Mouse (Mus musculus) ovary, postnatal 10 days (tissue): ENCODE measurements at regions not wholly inside any gene's neighbourhood (a gene's known extent, or its start where the extent isn't known, plus 50 kb on each side); places are given as distances from the start of the nearest gene placed in this dataset.

Experiments
- DNase-seq: peaks from one replicate; pipeline ENCODE4 v3.0.0; 2022; ENCODE audit warnings: low spot score

DNA sequence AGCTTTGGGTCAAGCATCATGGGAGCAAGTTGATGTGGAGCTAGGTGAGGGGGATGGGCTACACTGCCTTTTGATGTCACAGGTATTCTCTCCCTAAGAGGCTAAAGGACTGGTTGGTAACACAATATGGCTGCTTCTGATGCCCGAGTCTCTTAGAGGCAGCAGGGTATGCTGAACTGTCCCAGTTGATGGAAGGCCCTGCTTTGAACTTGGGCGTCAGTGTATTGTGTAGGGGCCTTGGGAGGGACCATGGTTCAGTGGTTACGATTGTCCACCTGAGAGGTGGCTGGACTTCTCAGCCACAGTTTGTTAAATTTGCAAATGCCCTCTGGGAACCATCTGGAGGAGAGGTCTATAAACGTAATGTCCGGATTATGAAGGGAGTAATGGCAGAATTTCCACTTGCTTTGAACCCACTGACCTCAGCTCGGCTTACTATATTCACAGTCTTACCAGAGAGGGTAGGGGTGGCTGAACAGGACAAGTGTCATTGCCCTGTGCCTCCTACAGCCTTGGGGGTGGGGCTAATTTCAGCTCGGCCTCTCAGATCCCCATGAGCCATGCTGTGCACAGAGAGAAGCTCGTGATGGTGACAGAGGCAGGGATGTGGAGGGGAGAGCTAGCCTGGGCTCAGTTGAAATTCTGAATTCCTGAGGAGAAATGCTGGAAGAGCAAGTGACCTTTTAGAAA, 442.6 kb upstream of the Mgmt start:
- DNase-seq, result no peak

DNA sequence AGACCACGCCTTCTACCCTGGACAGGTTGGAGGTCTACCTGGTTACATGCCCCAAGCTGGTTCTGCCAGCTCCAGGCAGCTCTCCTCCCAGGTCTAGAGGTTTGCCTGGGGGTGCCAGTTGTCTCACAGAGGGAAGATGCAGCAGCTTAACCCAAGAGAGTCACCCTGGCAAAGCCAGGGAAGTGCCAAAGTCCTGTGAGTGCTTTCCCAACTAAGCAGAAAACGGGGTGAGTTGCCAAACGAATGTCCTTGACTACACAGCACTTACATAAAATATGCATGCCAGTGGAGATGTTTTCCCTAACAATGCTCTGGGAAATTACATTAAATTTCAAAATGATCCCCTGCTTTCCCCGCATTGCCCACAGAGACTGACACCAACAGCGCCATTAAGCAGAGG, 441.9 kb upstream of the Mgmt start:
- no peak for DNase-seq

DNA sequence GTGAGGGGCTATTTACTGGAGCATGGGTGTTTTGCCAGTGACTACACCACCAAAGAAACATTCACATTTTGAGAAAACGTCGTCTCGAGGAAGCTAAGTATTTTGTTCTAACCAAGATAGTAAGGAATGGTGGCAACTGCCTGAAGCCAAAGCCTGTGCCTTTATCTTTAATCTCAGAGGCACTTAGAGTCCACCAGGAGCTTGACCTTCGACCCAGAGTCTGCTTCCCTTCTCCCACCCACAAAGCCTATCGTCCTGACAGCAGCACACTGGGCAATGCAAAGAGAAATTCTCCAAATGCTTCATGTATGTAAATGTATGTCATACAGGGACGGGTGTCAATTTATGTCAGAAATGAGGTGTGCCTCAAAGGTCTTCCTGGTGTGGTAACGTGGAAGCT, 437.2 kb upstream of the Mgmt start:
- DNase-seq, result no peak

DNA sequence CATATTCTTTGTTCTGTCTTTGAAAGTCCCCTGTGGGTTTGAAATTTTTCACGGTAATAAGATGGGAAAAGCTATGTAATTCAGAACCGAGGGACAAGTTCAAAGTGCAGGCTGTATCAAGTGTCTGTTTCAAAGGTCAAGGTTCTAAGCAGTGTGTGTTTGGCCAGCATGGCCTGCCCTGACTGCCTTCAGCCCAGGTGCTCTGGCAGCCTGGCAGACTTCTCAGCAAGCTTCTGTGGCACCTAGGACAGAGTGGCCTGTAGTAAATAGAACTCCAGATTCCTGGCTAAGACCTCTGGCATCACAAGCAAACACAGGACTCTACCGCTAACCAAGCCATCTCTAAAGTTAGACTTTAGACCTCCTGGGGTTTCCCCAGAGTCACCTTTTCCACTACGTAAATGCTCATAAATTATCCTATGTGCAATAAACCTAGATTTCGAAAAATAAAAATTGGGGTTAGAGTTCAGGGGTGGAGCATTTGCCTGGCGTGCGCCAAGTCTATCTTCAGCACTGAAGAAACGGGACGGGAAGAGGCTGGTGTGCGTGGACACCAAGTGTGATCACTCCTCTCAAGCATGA, 436.5 kb upstream of the Mgmt start:
- no peak for DNase-seq

DNA sequence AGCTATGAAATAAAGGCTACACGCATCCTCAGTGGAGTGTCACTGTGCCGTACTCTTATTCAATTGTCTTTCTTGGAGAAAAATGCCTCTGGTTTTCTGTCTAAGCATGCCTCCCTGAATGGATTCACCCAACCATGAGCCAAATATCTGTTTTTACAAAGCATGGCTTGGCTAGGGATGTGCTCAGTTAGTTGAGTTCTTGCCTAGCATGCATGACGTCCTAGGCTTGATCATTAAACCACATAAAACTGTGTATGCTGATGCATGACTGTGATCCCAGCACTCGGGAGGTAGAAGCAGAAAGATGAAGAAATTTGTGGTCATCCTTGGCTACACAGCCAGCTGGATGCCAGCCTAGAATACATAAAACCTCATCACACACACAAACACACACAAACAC, 417.3 kb upstream of the Mgmt start:
- no peak for DNase-seq

DNA sequence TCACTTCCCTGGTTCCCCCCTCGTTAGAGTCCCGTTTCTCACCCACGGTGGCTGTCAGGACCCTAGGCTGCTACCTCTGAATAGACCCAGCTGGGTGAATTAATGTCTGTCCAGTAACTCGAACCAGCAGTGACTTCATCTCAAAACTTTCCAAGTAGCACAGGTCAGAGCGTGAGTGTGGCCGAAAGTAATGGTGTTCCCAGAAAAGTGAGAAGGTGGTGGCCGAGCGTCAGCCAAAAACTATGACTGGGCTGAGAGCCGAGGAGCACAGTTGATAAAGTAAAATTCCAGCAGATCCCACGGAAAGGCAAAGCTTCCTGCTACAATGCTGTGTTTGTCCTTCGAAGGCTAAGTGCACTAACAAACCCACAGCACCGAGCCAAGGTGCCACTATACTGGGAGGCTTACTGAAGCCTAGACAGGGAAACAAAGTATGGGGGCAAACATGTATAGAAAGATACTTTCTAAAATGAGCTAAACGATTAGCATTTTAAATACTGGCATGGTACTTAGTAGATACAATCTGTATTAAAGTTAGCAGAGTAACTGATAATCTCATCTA, 413.7 kb upstream of the Mgmt start:
- no peak for DNase-seq

DNA sequence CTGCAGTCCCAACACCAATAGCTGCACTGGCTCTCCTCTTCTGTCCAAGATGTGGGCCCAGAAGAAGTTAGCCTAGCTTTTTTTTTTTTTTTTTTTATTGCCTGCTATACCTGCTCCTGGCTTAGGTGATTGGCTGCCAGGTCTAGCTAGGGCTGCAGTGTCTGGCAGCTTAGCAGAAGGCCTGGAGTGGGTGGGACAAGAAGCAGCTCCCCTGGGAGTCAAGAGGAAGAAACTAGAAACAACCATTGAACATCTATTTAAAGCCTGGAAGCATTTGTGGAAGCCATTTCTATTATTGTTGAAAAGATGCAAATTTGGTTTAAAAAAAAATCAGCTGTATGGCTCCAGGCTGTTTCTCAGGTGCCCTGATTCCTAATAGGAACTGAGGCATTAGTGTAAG, 411.2 kb upstream of the Mgmt start:
- no peak for DNase-seq

DNA sequence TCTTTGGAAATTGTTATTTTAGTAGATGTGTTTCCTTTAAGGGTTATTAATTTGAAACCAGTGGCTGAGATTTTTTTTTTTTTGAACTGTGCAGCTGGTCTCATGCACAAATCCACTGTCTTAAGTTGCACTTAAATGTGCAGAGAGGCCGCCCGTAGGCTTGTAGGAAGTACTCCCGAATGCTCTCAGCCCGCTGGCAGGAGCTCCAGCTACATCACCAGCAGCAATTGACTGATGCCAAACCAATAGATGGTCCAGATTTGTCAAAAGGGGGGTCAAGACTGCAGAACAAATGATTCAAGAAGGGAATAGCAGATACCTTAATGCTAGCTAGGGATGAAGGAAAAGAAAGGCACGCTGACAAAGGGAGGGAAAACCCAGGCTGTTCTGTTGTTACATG, 406.9 kb upstream of the Mgmt start:
- DNase-seq, result no peak

DNA sequence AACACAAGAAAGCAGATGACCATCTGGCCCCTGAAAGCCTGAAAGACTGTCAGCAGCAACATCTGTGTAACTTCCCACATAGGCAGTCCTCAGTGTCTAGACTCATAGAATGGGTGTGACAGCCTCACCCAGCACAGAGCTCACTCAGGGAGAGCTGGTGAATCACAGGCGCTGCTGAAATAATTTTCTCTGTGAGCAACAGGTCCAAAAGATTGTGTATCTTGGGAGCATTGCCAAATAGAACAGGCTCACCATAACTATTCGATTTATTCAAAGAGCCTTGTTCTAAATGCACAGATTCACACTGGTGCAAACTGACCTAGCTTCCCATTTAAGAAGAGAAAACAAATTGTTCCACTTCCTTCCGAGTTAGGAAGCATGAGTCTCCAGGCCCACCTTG, 399.6 kb upstream of the Mgmt start:
- DNase-seq, result no peak

DNA sequence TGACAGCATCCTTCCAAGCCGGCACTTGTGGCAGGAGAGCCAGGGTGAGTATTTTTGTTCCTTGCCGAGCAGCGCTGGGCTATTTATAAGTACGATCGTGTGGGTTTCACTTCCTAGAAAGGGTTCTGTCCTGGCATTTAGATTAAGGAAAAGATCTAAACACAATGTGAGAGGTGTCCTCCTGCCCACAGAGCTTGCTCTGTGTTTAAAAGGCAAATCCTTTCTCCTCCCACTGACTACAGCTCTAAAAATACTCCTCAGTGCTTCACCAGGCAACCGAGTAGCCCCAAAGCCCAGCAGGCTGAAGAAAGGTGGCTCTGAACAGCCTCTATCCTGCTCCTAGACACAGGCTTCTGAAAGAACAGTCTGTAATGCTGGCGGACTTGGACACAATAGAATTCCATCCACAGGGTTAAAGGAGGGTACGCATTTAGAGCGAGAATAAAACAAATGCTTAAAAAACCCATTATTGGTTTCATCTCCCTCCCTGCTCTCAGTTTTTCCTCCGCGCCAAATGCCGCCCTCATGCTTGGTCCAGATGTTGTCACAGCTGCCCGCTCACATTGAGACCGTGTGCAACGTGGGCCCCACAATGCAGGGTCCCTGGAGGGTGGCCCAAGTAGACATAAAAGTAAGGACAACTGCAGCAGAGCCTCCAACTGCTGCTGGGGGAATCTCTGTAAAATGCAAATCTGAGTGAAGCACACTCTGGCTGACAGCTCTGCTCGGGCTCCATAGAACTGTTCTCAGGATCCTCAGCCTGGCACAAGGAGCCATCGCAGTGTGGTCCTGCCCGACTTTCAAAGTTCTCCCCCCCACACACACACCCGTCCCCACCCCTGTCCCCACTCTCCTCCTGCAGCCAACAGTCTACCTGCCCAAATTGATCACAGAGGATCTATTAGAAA, 397.8 kb upstream of the Mgmt start:
- no peak for DNase-seq

DNA sequence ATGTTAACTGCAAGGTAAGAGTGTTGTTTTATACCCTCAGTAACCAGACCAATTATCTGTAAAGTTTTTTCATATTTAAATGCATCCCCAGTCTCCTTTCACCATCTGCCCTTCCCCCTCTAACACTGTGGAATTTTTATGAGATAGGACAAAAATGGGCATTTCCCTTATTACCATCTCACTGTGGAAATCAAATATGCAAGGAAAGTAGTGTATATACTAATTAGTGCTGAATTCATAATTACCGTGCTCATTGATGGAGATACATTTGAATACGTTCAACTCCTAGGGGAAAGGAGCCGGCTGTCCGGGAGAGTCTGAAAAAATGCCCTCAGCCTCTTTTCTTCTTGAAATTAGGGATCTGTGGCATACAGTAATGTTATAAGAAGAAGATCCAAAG, 394.4 kb upstream of the Mgmt start:
- no peak for DNase-seq

DNA sequence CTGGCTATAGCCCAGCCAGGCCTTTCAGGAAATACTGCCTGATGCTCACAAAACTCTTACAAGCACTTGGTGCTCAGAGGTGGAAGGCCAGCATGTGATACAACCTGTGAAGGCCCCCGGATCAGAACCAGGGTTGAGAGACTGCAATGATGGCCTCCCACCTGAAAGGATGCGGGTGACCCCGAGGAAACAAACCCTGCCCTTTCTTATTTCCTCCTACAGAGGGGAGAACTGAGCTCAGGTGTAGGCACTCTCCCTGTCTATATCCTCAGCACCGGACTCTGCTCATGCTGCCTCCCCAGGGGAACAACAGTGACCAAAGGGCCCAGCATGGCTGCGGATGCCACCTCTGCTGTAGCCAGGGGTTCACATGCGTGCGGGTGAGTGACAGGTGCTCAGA, 393.3 kb upstream of the Mgmt start:
- no peak for DNase-seq

DNA sequence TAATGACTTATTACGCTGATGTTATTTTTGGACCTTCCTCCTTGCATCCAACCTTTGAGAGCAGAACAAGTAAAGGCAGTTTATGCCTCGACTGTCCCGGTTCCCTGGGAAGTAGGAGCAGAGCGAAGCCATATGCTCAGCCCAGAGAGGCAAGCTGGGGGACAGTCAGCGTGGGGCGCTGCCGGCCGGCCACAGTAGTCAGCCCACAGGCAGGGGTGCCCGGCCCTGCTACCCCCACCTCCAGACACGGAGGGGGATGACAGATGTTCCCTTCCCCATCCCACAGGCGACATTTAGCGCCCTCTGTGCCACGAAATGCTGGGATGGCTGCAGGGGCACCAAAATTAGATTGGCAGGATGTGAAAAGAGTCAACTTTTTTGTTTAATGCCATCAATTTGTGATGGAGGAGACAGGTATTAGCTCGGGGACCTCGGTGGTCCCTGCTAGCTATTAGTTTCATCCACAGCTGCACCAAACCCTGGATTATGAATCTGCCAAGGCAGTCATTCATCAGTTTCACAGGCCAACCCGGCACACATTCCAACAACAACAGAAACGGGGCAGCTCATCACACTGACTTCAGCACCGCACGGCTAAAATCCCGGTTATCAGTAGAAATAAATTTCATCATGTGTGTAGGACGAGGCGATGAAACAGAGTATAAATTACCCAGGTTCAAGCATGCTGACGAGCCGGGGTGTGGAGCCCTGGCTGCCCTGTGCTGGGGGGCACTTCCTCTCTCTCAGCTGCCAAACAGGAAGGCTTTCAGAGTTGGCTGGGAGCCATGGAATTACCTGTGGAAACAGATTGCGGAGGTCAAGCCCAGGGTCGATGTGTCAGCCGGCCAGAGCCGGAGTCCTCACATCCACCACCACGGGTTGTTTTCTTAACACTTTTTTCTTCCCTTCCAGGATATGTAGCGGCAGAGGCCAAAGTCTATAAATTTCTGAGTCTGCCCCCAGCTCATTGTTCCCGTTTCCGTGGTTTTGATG, 392.3 kb upstream of the Mgmt start:
- no peak for DNase-seq

DNA sequence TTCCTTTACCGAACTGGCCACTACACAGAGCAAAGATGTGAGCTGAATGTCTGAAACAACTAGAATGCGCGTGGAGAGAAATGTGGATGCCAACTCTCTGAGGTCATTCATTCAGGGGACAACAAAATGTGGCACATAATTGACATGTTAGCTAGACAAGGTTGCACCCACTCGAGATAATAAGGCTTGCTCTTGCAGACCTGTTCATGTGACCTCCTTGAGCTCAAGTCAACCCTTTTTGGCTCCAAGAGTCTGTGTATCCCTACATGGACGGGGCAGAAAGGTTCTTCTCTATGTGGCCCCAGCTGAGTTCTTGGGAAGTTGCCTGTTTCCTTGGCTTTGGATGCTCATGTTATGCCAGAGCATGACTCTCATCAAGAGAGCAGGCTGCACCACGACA, 383.0 kb upstream of the Mgmt start:
- no peak for DNase-seq

DNA sequence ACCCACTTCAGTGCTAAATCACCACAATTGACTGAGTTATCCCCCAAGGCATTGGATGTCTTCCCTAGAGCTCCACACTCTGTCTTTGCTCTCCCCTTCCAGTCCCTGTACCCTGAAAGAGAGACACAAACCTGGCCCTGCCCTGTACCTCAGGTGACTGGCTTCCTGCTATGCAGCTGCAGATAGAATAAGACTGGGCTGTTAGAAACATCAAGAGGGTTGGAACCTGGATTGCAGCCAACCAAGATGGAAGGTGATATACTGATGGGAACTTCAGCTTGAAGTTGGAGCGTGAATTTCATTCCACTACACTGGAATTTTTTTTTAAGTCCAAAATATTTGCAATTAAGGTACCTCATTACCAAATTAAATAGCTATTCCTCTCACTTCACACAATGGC, 379.0 kb upstream of the Mgmt start:
- DNase-seq, result no peak

DNA sequence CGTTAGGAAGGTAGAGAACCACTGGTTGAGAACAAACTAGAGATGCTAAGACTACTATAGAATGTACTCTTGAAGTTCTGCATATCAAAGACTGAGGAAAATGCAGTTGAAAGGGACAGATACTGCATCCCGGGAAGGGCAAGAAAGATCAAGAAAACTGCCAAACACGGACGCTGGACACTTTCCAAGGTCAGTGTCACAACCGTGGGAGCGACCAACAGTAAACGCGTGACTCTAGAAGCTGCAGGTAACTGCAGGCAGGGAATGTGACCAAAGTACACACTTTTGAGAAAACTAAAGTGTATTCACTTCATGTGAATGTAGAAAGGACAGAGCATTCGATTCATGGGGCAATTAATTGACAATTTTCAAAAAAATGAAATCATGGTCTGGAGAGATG, 368.6 kb upstream of the Mgmt start:
- DNase-seq, result no peak

DNA sequence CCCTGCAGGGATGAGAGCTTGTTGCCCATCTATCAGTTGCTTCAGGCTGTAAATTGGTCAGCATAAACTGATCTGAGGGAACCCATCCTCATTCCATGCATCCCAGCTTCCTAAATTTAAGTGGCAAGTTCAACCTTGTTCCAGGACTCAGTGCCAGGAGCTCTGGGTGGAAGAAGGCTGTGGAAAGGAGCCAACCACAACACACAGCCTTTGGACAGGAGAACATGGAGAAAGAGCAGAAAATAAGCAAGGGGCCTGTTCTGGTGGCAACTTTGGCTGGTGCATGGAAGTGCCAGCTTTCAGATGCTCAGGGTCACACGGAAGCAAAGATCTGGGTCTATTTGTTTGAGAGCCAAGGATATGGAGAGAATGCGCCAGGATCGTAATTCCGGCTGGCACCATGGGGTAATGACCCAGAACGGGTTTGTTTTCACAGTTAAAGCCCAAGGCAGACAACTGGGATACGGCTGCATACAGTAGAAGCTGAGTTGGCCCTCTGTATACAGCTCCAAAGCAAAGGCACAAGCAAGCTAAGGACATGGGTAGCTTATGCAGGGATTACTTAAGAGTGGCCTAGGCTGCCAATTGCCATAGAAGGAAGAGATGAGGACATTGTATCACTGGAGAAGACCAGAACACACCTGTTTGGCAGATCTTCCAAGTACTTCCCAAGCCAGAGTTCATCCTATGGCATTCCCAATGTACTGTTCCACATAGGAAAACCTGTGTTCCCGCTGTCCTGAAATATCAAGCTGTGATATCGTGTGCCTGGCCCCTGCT, 364.2 kb upstream of the Mgmt start:
- DNase-seq, result no peak

DNA sequence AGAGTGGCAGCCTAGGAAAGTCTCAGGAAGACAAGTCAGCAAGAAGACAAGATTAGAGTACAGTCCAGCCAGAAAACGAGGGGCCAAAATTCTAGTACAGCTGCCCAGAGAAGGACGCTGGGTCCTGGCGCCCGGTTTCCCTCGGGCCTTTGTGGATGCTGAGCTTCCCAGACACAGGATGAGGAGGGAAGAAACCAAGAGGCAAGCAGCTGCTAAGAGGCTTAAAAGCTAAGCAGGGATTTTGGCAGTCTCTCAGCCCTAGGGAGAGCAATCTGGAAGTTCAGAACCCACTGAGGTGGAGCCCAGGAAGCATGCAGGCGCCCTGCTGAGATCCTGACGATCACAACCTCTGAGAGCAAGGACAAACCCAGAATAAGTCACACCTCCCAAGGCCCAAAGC, 363.1 kb upstream of the Mgmt start:
- DNase-seq, result no peak

DNA sequence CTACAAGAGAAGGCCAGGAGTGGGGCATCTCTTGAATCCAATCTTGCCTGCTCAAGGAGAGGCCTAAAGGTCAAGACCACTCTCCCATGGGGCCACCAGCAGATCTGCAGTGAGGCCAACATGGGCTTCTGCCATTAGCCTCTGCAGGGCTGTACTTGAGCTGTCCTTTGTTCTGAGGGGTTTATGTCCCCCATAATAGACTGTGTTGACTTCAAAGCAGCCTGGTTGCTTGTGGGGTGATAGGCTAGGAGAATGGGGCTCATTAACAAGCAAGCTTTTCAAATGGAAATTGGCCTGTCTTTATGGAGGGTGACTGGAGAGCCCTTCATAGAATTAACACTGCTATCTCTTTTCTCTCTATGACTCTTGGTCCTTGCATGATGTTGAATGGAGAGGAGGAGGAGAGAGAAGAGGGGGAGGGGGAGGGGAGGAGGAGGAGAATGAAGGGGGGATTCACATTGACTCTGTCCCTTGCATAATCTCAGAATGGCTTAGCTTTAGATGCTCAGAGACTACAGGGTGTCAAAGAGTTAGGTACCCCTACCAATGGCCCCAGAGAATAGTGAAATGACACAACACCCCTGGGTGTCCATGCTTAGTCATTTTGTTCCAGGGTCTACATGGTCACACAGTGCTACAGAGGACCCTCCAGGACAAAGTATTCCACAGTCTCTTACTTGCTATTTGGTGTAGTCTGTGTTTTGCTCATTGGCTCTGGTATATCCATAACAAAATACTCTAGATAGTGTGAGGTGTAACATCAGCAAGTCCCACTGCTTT, 352.3 kb upstream of the Mgmt start:
- DNase-seq, result no peak

DNA sequence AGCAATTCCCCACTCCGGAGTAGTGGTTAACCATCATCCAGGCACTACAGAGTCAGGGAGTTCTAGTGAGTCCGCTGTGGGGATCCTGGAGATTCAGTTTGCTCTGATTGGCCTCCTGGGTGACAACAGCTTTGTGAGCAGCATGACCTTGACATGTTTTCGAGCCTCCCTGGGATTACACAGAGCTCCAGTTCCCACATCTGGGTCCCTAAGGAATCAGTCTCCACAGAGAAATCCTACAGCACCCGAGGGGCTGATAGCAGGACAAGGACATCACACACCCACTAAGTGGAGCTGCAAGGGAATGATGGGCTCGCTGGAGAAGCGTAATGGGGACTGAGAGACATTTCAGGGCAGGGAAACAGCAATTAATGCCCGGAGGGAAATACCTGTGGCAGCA, 351.5 kb upstream of the Mgmt start:
- DNase-seq, result no peak
